Mouse (Mus musculus) fibroblast of lung, adult 2 months (primary cell): Measurements from ENCODE around the gene Gm42688.

Experiments used
- DNase-seq: peaks from one replicate; pipeline ENCODE4 v3.0.0-alpha.2; 2011; ENCODE audit warnings: low read depth

Gm42688 gene

GRCm38 (mm10) chr6:83101316-83101687 is at the start of gene Gm42688, which contains the start of gene Ccdc142:
Gm42688 (plus strand) TSS chr6:83101617.
Ccdc142 (plus strand) TSS chr6:83101601.
- DNase-seq = peak; percentile 76

- no peak for DNase-seq
Observed at GRCm38 (mm10) chr6:83053136-83053960, 48.1 kb upstream of the Gm42688 start.

- peak; percentile 97 for DNase-seq
Observed at GRCm38 (mm10) chr6:83054074-83054851, 47.2 kb upstream of the Gm42688 start, which contains the start of gene Aup1. Aup1 (plus strand) TSS chr6:83054521.

- no peak for DNase-seq
Observed at GRCm38 (mm10) chr6:83054871-83055431, 46.5 kb upstream of the Gm42688 start, which contains the start of gene Htra2. Htra2 (minus strand) TSS chr6:83055273.

- no peak for DNase-seq
Observed at GRCm38 (mm10) chr6:83057790-83058189, 43.6 kb upstream of the Gm42688 start, which contains the start of gene Dqx1. Dqx1 (plus strand) TSS chr6:83057844.

- DNase-seq = no peak
Observed at GRCm38 (mm10) chr6:83058725-83059124, 42.7 kb upstream of the Gm42688 start.

GRCm38 (mm10) chr6:83065995-83066394 is 35.4 kb upstream of the Gm42688 start:
- DNase-seq = no peak

GRCm38 (mm10) chr6:83066441-83066840 is 35.0 kb upstream of the Gm42688 start:
- no peak for DNase-seq

GRCm38 (mm10) chr6:83068221-83068620 is 33.2 kb upstream of the Gm42688 start:
- DNase-seq = no peak

GRCm38 (mm10) chr6:83068706-83069487 is 32.5 kb upstream of the Gm42688 start:
- no peak for DNase-seq

- DNase-seq = no peak
Observed at GRCm38 (mm10) chr6:83069488-83070246, 31.8 kb upstream of the Gm42688 start.

- no peak for DNase-seq
Observed at GRCm38 (mm10) chr6:83070247-83070310, 31.3 kb upstream of the Gm42688 start, which contains the start of gene Tlx2. Tlx2 (minus strand) TSS chr6:83070293.

GRCm38 (mm10) chr6:83070311-83071219 is 30.9 kb upstream of the Gm42688 start:
- no peak for DNase-seq

GRCm38 (mm10) chr6:83071220-83071619 is 30.2 kb upstream of the Gm42688 start:
- DNase-seq = no peak

GRCm38 (mm10) chr6:83074979-83075378 is 26.4 kb upstream of the Gm42688 start:
- DNase-seq = no peak

GRCm38 (mm10) chr6:83077630-83078323 is 23.6 kb upstream of the Gm42688 start, which contains the start of gene Pcgf1:
Pcgf1 (plus strand) TSS chr6:83077869.
- DNase-seq = peak; percentile 15

GRCm38 (mm10) chr6:83078324-83078858 is 23.0 kb upstream of the Gm42688 start:
- DNase-seq = peak; percentile 89

- DNase-seq = no peak
Observed at GRCm38 (mm10) chr6:83080210-83080609, 21.2 kb upstream of the Gm42688 start.

- no peak for DNase-seq
Observed at GRCm38 (mm10) chr6:83083497-83083896, 17.9 kb upstream of the Gm42688 start.
